Mouse (Mus musculus) thymus, adult 2 months (tissue): ENCODE results near the gene Thoc5. TPM values are rescaled to one million over a fixed set of nuclear protein-coding genes. Genes with fewer than 3 reads are reported as not detected.

Experiments used
- DNase-seq: peaks from one replicate; pipeline ENCODE4 v3.0.0; 2021
- H3K27ac ChIP-seq: fragments of 200-500 bp; 2 replicates; pipeline ENCODE4 v1.5.1; 2012; ENCODE audit warnings: low read length, control low read depth; ENCODE audit not compliant: control insufficient read depth, insufficient read depth
- H3K27me3 ChIP-seq: fragments of 200-500 bp; 2 replicates; pipeline ENCODE4 v1.6.1; 2012; ENCODE audit warnings: mild to moderate bottlenecking, low read length, moderate library complexity, mixed read lengths; ENCODE audit not compliant: control insufficient read depth, insufficient read depth
- H3K36me3 ChIP-seq: fragments of 200-500 bp; 2 replicates; pipeline ENCODE4 v1.6.1; 2012; ENCODE audit warnings: mild to moderate bottlenecking, low read length, moderate library complexity; ENCODE audit not compliant: control insufficient read depth, insufficient read depth
- H3K4me1 ChIP-seq: fragments of 200-500 bp; replicated peaks from 2 replicates; pipeline ENCODE4 v1.6.1; 2012; ENCODE audit warnings: low read length; ENCODE audit not compliant: control insufficient read depth, insufficient read depth
- H3K4me3 ChIP-seq: fragments of 200-500 bp; 2 replicates; pipeline ENCODE4 v1.5.1; 2012; ENCODE audit warnings: mild to moderate bottlenecking, low read length, control low read depth, moderate library complexity; ENCODE audit not compliant: control insufficient read depth, insufficient read depth
- CTCF ChIP-seq: fragments of 200-500 bp; IDR thresholded peaks from 2 replicates; pipeline ENCODE4 v1.5.1; 2012; ENCODE audit warnings: mild to moderate bottlenecking, control low read depth, low read length, moderate library complexity, borderline replicate concordance; ENCODE audit not compliant: control insufficient read depth, poor library complexity, insufficient read depth; ENCODE audit errors: extremely low read depth
- POLR2A ChIP-seq: fragments of 200-500 bp; IDR thresholded peaks from 2 replicates; pipeline ENCODE4 v1.6.1; 2012; ENCODE audit warnings: mild to moderate bottlenecking, low read length, control low read depth, moderate library complexity; ENCODE audit not compliant: control insufficient read depth, poor library complexity, insufficient read depth; ENCODE audit errors: extremely low read depth
- WGBS: fragments of 180-500 bp; shearing (Covaris S2); methylation state at CpG from one replicate; pipeline ENCODE4 v1.1.7; 2018; 5-methylcytosine and 5-hydroxymethylcytosine counted together
- polyA plus RNA-seq: library from polyadenylated mRNA; depleted of rRNA; stranded (reverse); fragments of >200 nt; gene quantifications from 2 replicates; pipeline ENCODE4 v1.2.3, GENCODE M21; 2012

The Thoc5 gene
- polyA plus RNA-seq, 1 experiment: 28.5 TPM

DNA sequence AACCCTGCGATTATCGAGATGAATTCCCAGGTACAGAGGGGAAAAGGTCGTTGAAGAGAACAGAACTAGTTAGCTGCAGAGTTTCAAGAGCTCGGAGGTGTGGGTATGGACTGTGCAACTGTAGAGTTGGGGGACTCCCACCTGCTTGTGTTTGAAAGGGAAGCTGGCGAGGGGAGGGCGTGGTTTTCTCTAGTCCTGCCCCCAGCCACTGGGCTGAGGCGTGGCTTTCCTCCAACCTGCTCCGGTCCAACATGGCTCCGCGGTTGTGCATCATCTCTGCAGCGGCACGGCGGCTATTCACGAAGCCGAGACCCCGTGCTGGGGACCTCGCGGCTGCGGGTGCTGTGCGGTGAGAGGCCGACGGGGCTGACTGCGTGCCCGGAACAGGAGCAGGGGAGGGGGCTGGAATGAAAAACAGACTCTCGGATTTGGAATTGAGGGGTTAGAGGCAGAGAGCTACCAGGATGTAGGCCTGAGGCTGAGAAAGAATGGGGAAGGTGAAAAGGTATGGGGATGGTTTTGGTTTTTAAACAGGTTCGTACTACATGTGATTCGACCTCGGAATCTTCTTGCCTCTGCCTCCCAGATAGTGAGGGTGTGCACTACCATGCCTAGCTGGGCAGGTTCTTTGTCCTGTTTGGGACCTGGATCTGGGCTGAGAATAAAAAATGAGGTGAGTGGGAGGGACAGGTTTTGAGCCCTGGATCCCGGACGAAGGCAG lies 21.2 kb upstream of the Thoc5 start, which contains the start of gene Nipsnap1:
TSS of gene Nipsnap1 (plus strand) at position 197 of the 721 bp plus-strand sequence.
- WGBS: 1% methylated on average over 30 of the region's 30 CpGs
- Histone ChIP-seq H3K36me3 (no peaks in the 10 kb centered on the region), H3K27ac (no peak within 1 kb of the TSS), H3K4me3 (peak within 1 kb of the TSS; percentile 90), H3K4me1 (peaks cover 20% of the 10 kb centered on the region), H3K27me3 (no peaks in the 10 kb centered on the region)
- TF ChIP-seq CTCF: peak; percentile 42; the same call in 1 of the 2 replicates
- TF ChIP-seq POLR2A: peak; percentile 62
- DNase-seq: peak; percentile 89

DNA sequence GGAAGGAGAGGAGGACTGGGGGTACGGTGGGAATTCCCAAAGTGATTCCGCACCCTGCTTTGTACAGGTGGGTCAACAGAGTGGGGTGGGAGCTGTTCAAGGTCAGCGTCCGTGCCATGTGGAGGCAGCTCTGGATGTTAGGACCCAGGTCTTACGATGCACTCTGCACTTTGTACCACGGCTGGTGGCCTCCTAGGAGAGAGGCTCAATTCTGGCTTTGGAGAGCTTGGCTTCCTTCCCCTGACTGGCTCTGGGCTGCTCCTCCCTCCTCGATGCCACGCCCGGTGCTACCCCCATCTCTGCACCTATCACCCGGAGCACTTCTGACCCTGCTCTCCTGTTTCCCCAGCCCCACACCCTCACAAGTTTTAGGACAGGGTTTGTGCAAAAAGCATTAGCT lies 20.6 kb upstream of the Thoc5 start:
- TF ChIP-seq CTCF (no peak), POLR2A (peak; percentile 26; the same call in 1 of the 2 replicates)
- peak; percentile 4 for DNase-seq
- Histone ChIP-seq H3K36me3 (no peaks in the 10 kb centered on the region), H3K27me3 (no peaks in the 10 kb centered on the region), H3K4me3 (peak overlapping the region; percentile 90), H3K4me1 (peaks cover 20% of the 10 kb centered on the region), H3K27ac (no peak overlapping the region)
- 18% methylated on average over 10 of the region's 10 CpGs for WGBS

DNA sequence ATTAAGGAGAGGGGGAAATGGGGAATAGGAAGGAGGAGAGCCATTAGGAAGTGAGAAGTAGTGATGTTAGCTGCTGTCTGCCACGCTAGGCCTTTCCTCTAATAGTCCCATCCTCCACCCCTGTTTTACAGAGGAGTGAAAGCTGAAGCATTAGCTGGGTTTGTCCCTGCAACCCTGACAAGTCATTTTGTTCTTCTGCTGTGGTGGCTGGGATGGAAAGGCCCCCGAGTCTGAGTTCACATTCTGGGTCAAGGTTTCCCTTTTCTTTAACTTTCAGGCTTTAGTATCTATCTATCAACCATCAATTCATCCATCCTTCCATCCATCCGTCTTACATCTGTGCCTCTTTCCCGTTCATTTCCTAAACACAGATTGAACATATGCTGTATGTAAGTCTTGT lies 14.0 kb upstream of the Thoc5 start:
- DNase-seq: no peak
- H3K4me1 ChIP-seq: no peaks in the 10 kb centered on the region
- no peak overlapping the region for H3K27ac ChIP-seq
- no peak overlapping the region for H3K4me3 ChIP-seq
- H3K27me3 ChIP-seq: no peaks in the 10 kb centered on the region
- no peaks in the 10 kb centered on the region for H3K36me3 ChIP-seq
- TF ChIP-seq CTCF (no peak), POLR2A (no peak)
- 94% methylated on average over 4 of the region's 4 CpGs for WGBS

DNA sequence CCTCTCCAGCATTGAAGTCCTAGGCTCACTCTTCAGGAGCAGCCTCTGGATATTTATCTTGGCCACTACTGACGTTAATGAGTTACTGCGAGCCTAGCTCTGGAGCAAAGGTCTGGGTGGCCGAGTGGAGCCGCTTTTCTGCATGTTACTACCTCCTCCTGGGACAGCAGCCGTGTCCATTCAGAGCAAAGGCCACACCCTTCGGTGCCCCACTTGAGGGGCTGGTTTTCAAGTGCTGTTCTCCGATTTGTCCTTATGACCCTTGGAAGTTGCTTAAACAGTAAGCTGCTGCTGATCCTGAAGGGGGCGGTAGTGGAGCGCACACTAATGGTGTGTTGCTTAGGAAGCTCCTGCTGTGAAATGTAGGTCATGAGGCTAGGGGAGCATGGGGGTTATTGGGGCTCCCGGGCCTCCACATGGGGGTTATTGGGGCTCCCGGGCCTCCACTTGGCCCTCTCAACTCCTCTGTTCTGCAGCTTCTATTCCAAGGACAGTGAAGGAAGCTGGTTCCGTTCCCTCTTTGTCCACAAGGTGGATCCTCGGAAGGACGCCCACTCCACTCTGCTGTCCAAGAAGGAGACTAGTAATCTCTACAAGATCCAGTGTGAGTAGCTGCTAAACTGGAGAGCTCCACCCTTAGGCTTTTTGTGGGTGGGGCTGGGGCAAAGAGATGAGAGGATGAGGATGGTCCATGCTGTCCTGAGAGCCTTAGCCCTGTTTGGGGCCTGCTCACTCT lies 12.1 kb upstream of the Thoc5 start:
- no peaks in the 10 kb centered on the region for H3K27me3 ChIP-seq
- TF ChIP-seq CTCF (0 out of 2 replicates have a peak, but pooled peaks have one; percentile 31), POLR2A (no peak)
- no peaks in the 10 kb centered on the region for H3K36me3 ChIP-seq
- WGBS: 94% methylated on average over 14 of the region's 14 CpGs
- no peak overlapping the region for H3K27ac ChIP-seq
- H3K4me3 ChIP-seq: no peak overlapping the region
- H3K4me1 ChIP-seq: no peaks in the 10 kb centered on the region
- DNase-seq: peak; percentile 12

DNA sequence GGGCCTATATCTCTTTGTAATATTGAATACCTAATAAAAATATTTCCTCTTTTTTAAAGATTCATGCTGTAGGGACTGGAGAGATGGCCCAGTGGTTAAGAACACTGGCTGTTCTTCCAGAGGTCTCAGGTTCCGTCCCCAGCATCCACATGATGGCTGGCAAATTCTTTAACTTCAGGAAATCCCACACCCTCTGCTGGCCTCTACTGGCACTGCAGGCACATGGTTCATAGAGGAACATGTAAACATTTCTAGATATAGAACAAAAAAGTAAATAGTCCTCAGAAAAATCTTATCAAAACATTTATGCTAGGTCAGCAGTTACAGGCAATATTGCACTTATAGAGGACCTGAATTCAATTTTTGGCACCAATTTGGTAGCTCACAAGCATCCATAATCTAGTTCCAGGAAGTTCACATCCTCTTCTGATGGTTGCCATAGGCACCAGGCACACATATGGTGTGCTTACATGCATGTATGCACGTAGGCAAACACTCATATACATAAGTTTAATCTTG lies 9.7 kb upstream of the Thoc5 start:
- no peaks in the 10 kb centered on the region for H3K27me3 ChIP-seq
- WGBS: 65% methylated on average over 2 of the region's 2 CpGs
- no peaks in the 10 kb centered on the region for H3K4me1 ChIP-seq
- H3K4me3 ChIP-seq: no peak overlapping the region
- peak; percentile 70 for DNase-seq
- TF ChIP-seq CTCF (no peak; the same call in 1 of the 2 replicates), POLR2A (no peak)
- peaks cover 5% of the 10 kb centered on the region for H3K36me3 ChIP-seq
- no peak overlapping the region for H3K27ac ChIP-seq

DNA sequence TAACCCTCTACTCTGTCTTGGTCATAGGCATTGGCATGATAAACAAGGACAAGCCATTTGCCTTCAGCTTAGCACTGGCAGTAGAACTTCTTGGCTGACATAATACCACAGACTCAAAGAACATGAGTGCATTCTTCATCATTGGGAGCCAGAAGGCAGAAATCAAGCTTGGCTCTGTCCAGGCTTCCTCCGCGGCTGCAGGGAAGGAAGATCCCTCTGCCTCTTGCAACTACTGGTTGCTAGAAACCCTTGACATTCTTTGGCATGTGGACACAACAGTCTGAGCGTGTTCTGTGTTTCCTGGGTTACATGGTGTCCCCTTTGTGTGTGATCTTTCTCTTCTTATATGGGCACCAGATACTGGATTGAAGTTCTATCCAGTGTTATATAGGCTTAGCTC lies 8.1 kb upstream of the Thoc5 start:
- H3K36me3 ChIP-seq: peaks cover 8% of the 10 kb centered on the region
- WGBS: 97% methylated on average over 3 of the region's 3 CpGs
- no peaks in the 10 kb centered on the region for H3K4me1 ChIP-seq
- DNase-seq: no peak
- TF ChIP-seq POLR2A (no peak), CTCF (no peak)
- H3K27ac ChIP-seq: no peak overlapping the region
- no peak overlapping the region for H3K4me3 ChIP-seq
- H3K27me3 ChIP-seq: no peaks in the 10 kb centered on the region
